26 mouse cellular contexts compared by ENCODE assay signal in genomic region chr12:100372015-100372414, GRCm38 (mm10).
DNase-seq lines count a peak whose midpoint lies in the region; ATAC-seq and TF ChIP-seq lines count a peak whose summit lies in the region.
"Had no signal": no experiment of that assay in that cellular context is flagged by ENCODE, and none has a peak within 500 bp of the region (broad histone marks: within the 10 kb centered on the region; RNA-seq: fewer than 3 reads in every experiment).

No protein-coding gene starts in this region.

- no peaks in the 10 kb centered on the region for H3K4me1 ChIP-seq in heart, postnatal 0 days (ENCODE audit: control insufficient read depth, insufficient read depth)
- peaks cover 2% of the 10 kb centered on the region; the same call in 1 of the 2 replicates for H3K4me1 ChIP-seq in heart, adult 2 months (ENCODE audit: control insufficient read depth, insufficient read depth, low read length)
- H3K4me1 ChIP-seq in megakaryocyte, embryonic 14.5 days: no peaks in the 10 kb centered on the region
- H3K4me1 ChIP-seq in cortical plate, adult 2 months (ENCODE audit: control insufficient read depth, insufficient read depth, low read length): peaks cover 2% of the 10 kb centered on the region; the same call in 1 of the 2 replicates
- H3K4me1 ChIP-seq: forebrain, embryonic 10.5 days; hindbrain, embryonic 10.5 days; limb, embryonic 13.5 days; liver, embryonic 12.5 days; neural tube, embryonic 12.5 days had no signal

- H3K9me3 ChIP-seq in heart, postnatal 0 days (replicated peaks; ENCODE audit: control insufficient read depth, low read length): no peaks in the 10 kb centered on the region
- H3K9me3 ChIP-seq in megakaryocyte, embryonic 14.5 days: 0 out of 2 replicates have a peak, but pooled peaks cover 6% of the 10 kb centered on the region
- H3K9me3 ChIP-seq: forebrain, embryonic 10.5 days; hindbrain, embryonic 10.5 days; limb, embryonic 13.5 days; liver, embryonic 12.5 days; neural tube, embryonic 12.5 days had no signal

- H3K4me2 ChIP-seq in heart, postnatal 0 days (ENCODE audit: low read depth, low read length): no peak overlapping the region
- H3K4me2 ChIP-seq: heart, embryonic 11.5 days; limb, embryonic 13.5 days; liver, embryonic 12.5 days; neural tube, embryonic 12.5 days had no signal

- no peak overlapping the region for H3K27ac ChIP-seq in heart, postnatal 0 days (ENCODE audit: low read depth)
- H3K27ac ChIP-seq in heart, adult 2 months: no peak overlapping the region
- H3K27ac ChIP-seq in cortical plate, adult 2 months (ENCODE audit: insufficient read depth, low read length): no peak overlapping the region
- H3K27ac ChIP-seq: forebrain, embryonic 10.5 days; hindbrain, embryonic 10.5 days; limb, embryonic 13.5 days; liver, embryonic 12.5 days; neural tube, embryonic 12.5 days had no signal

- DNase-seq in heart, postnatal 0 days (ENCODE audit: low spot score): no peak
- no peak for DNase-seq in heart, adult 2 months
- DNase-seq in skeletal muscle tissue, adult 2 months (ENCODE audit: low read depth, low spot score): peak; percentile 38
- no peak for DNase-seq in lung, postnatal 25 days (ENCODE audit: low spot score)
- DNase-seq: cerebellum, adult 11-12 months; cerebellum, postnatal 10 days; heart, postnatal 10 days; kidney, adult 9 months; kidney, postnatal 14 days; layer of hippocampus, postnatal 36 days; lung, adult 18-20 months; lung, postnatal 10 days; right cerebral cortex, adult 18-20 months; right cerebral cortex, postnatal 4 days; thymus, adult 2 months had no signal

- 0 out of 2 replicates have a peak, but pooled peaks have one; percentile 39 for ATAC-seq in heart, postnatal 0 days (ENCODE audit: insufficient read depth, low read depth)
- no peak for ATAC-seq in megakaryocyte, adult 5-6 weeks (ENCODE audit: poor library complexity, severe bottlenecking)
- ATAC-seq: forebrain, embryonic 16.5 days; inflammation-experienced regulatory T-cells, adult 6 months; liver, embryonic 12.5 days had no signal

- no peak overlapping the region for H3K9ac ChIP-seq in heart, postnatal 0 days (replicated peaks; ENCODE audit: low read depth, low read length)
- H3K9ac ChIP-seq in heart, adult 2 months (ENCODE audit: low read depth, low read length): no peak overlapping the region
- H3K9ac ChIP-seq: limb, embryonic 13.5 days; liver, embryonic 12.5 days; neural tube, embryonic 12.5 days had no signal

- 67% methylated on average over 4 of the region's 4 CpGs for WGBS in heart, postnatal 0 days
- 76% methylated on average over 4 of the region's 4 CpGs for WGBS in heart, adult 2 months

- no peaks in the 10 kb centered on the region for H3K27me3 ChIP-seq in heart, postnatal 0 days (ENCODE audit: control insufficient read depth, insufficient read depth, low read length)
- no peaks in the 10 kb centered on the region for H3K27me3 ChIP-seq in heart, adult 2 months (ENCODE audit: control insufficient read depth, insufficient read depth, low read length)
- H3K27me3 ChIP-seq in megakaryocyte, embryonic 14.5 days (replicated peaks): no peaks in the 10 kb centered on the region
- H3K27me3 ChIP-seq: limb, embryonic 13.5 days; liver, embryonic 12.5 days; neural tube, embryonic 12.5 days had no signal

- no peaks in the 10 kb centered on the region for H3K79me2 ChIP-seq in heart, adult 2 months (replicated peaks; ENCODE audit: control insufficient read depth, insufficient read depth, low read length)

- TF ChIP-seq POLR2A in heart, adult 2 months (IDR thresholded peaks at IDR 0.05; ENCODE audit: insufficient read depth, low read depth, low read length): no peak
- no peak for TF ChIP-seq POLR2A in cortical plate, adult 2 months (IDR thresholded peaks at IDR 0.05; ENCODE audit: extremely low read depth, insufficient read depth, low read length)

- intact Hi-C loops in heart, adult 2 months (cut with DNase I): no loop called here

- TF ChIP-seq CTCF in heart, postnatal 0 days (IDR thresholded peaks at IDR 0.05; ENCODE audit: low read depth): no peak
- no peak for TF ChIP-seq CTCF in heart, adult 2 months (IDR thresholded peaks at IDR 0.05)
- TF ChIP-seq CTCF in cortical plate, adult 2 months (IDR thresholded peaks at IDR 0.05; ENCODE audit: extremely low read depth, insufficient read depth, low read length): 0 out of 2 replicates have a peak, but pooled peaks have one; percentile 10

- H3K4me3 ChIP-seq in heart, postnatal 0 days (ENCODE audit: low read depth, low read length): no peak overlapping the region
- H3K4me3 ChIP-seq in heart, adult 2 months: no peak overlapping the region
- peak overlapping the region; percentile 24 for H3K4me3 ChIP-seq in megakaryocyte, embryonic 14.5 days (replicated peaks)
- no peak overlapping the region for H3K4me3 ChIP-seq in cortical plate, adult 2 months (ENCODE audit: insufficient read depth, low read length)
- H3K4me3 ChIP-seq: forebrain, embryonic 10.5 days; hindbrain, embryonic 10.5 days; limb, embryonic 13.5 days; liver, embryonic 12.5 days; neural tube, embryonic 12.5 days had no signal

- TF ChIP-seq EP300 in heart, postnatal 0 days (IDR thresholded peaks at IDR 0.05; ENCODE audit: low read depth): no peak
- TF ChIP-seq EP300 in heart, adult 2 months (IDR thresholded peaks at IDR 0.05; ENCODE audit: insufficient read depth, low read depth, low read length): no peak

- peaks cover 70% of the 10 kb centered on the region for H3K36me3 ChIP-seq in heart, postnatal 0 days (replicated peaks; ENCODE audit: control insufficient read depth, insufficient read depth, low read length)
- no peaks in the 10 kb centered on the region; the same call in 1 of the 2 replicates for H3K36me3 ChIP-seq in heart, adult 2 months (ENCODE audit: control insufficient read depth, insufficient read depth, low read length)
- H3K36me3 ChIP-seq in megakaryocyte, embryonic 14.5 days (replicated peaks; ENCODE audit: low read length): peaks cover 99% of the 10 kb centered on the region
